ENCODE assay signal across 18 mouse cellular contexts in genomic region chr11:59635821-59636694, GRCm38 (mm10). TPM values are rescaled to one million over a fixed set of nuclear protein-coding genes. Genes with fewer than 3 reads are reported as not detected.
DNase-seq lines count a peak whose midpoint lies in the region; ATAC-seq lines count a peak whose summit lies in the region.
"Had no signal": no experiment of that assay in that cellular context is flagged by ENCODE, and none has a peak within 500 bp of the region (broad histone marks: within the 10 kb centered on the region; RNA-seq: fewer than 3 reads in every experiment).

No protein-coding gene starts in this region.

- no peak overlapping the region for H3K4me3 ChIP-seq in heart, embryonic 10.5 days
- H3K4me3 ChIP-seq in brown adipose tissue, adult 24 weeks (ENCODE audit: insufficient read depth, low read depth, low read length), result no peak overlapping the region
- H3K4me3 ChIP-seq: forebrain, embryonic 10.5 days; heart, embryonic 13.5 days; midbrain, embryonic 15.5 days; neural tube, embryonic 15.5 days had no signal

- H3K27ac ChIP-seq in heart, embryonic 10.5 days, result no peak overlapping the region
- H3K27ac ChIP-seq in brown adipose tissue, adult 24 weeks (replicated peaks; ENCODE audit: low read depth, low read length), result 0 out of 2 replicates have a peak overlapping the region, but pooled peaks have one; percentile 21
- H3K27ac ChIP-seq: forebrain, embryonic 10.5 days; heart, embryonic 13.5 days; midbrain, embryonic 15.5 days; neural tube, embryonic 15.5 days had no signal

- no peaks in the 10 kb centered on the region for H3K9me3 ChIP-seq in heart, embryonic 10.5 days
- H3K9me3 ChIP-seq: forebrain, embryonic 10.5 days; heart, embryonic 13.5 days; midbrain, embryonic 15.5 days; neural tube, embryonic 15.5 days had no signal

- no peaks in the 10 kb centered on the region for H3K27me3 ChIP-seq in heart, embryonic 10.5 days (ENCODE audit: insufficient read depth, poor library complexity, severe bottlenecking)
- H3K27me3 ChIP-seq: heart, embryonic 13.5 days; midbrain, embryonic 15.5 days; neural tube, embryonic 15.5 days; Patski had no signal

- 71% methylated on average over 12 of the region's 12 CpGs for WGBS in heart, embryonic 10.5 days

- peak; percentile 11 to 24 for DNase-seq in adrenal gland, postnatal 36 days
- DNase-seq in adrenal gland, adult 18-20 months (ENCODE audit: low spot score in 2 of 2), result no peak
- DNase-seq in heart, embryonic 10.5 days (ENCODE audit: low spot score), result peak; percentile 69
- DNase-seq in heart, postnatal 4 days, result no peak
- DNase-seq in lung, postnatal 36 days, result peak; percentile 79
- no peak for DNase-seq in left cerebral cortex, adult 11 months (ENCODE audit: low spot score)
- DNase-seq: kidney, postnatal 14 days; right cerebral cortex, postnatal 4 days had no signal

- no peaks in the 10 kb centered on the region for H3K36me3 ChIP-seq in heart, embryonic 10.5 days
- H3K36me3 ChIP-seq: forebrain, embryonic 10.5 days; heart, embryonic 13.5 days; midbrain, embryonic 15.5 days; neural tube, embryonic 15.5 days had no signal

- no peak for ATAC-seq in megakaryocyte progenitor cell, adult 5-6 weeks (replicated peaks; ENCODE audit: poor library complexity)
- ATAC-seq: midbrain, embryonic 15.5 days; Patski had no signal

- H3K4me1 ChIP-seq in heart, embryonic 10.5 days, result peaks cover 6% of the 10 kb centered on the region; the same call in 1 of the 2 replicates
- H3K4me1 ChIP-seq in brown adipose tissue, adult 24 weeks (ENCODE audit: control insufficient read depth, insufficient read depth, insufficient read length, low read length), result peaks cover 12% of the 10 kb centered on the region; the same call in 1 of the 2 replicates
- H3K4me1 ChIP-seq: forebrain, embryonic 10.5 days; heart, embryonic 13.5 days; midbrain, embryonic 15.5 days; neural tube, embryonic 15.5 days had no signal

RNA-seq across cellular contexts. Expression of gene Mprip, which starts 25.0 kb away (rescaled TPM):
- total RNA-seq in adrenal gland, postnatal 36 days (2021), result 100 to 1,000 TPM; 201 to 212 TPM
- total RNA-seq in adrenal gland, adult 18-20 months (2021), result 100 to 1,000 TPM; 200 to 219 TPM
- polyA plus RNA-seq in heart, embryonic 10.5 days (2016; fragmentation: Nextera tagmentation; extraction: Ambion mirVana), result 36.6 and 43.6 TPM in 2 replicates
- total RNA-seq in heart, postnatal 4 days (2021), result 100 to 1,000 TPM; 220 to 241 TPM
- 83.7 and 89.7 TPM in 2 replicates for polyA plus RNA-seq in brown adipose tissue, adult 24 weeks (2012; ENCODE audit: insufficient read depth, insufficient read length, missing spikeins)
- total RNA-seq in megakaryocyte progenitor cell, adult 5-6 weeks (2015), result 32.2 and 36.8 TPM in 2 replicates
- total RNA-seq in megakaryocyte progenitor cell, adult 5-6 weeks (2017), result 69.9 and 72.6 TPM in 2 replicates

RNA-seq across cellular contexts. Expression of gene Olfr223, which starts 43.0 kb away (rescaled TPM):
- not detected for total RNA-seq in adrenal gland, postnatal 36 days (2021)
- total RNA-seq in adrenal gland, adult 18-20 months (2021), result not detected
- not detected in 2 replicates for polyA plus RNA-seq in heart, embryonic 10.5 days (2016; fragmentation: Nextera tagmentation; extraction: Ambion mirVana)
- not detected for total RNA-seq in heart, postnatal 4 days (2021)
- not detected in 2 replicates for polyA plus RNA-seq in brown adipose tissue, adult 24 weeks (2012; ENCODE audit: insufficient read depth, insufficient read length, missing spikeins)
- total RNA-seq in megakaryocyte progenitor cell, adult 5-6 weeks (2015), result not detected in 2 replicates
- total RNA-seq in megakaryocyte progenitor cell, adult 5-6 weeks (2017), result not detected in 2 replicates
- total RNA-seq: left cerebral cortex, adult 18-20 months had no signal
- polyA plus RNA-seq: brain, embryonic 14.5 days; forebrain, embryonic 10.5 days; heart, embryonic 13.5 days; liver, embryonic 16.5 days; midbrain, embryonic 15.5 days; neural tube, embryonic 15.5 days; Patski had no signal

Comparison
In these comparisons a context has a peak if more than half of its experiments do, and no peak if none do; other contexts are left out.
1. DNase-seq: peak in adrenal gland, postnatal 36 days (2 of 2), heart, embryonic 10.5 days (single experiment) and lung, postnatal 36 days (single experiment); none in adrenal gland, adult 18-20 months (0 of 2), heart, postnatal 4 days (single experiment) and left cerebral cortex, adult 11 months (single experiment).